Mouse (Mus musculus) liver, postnatal 0 days (tissue): ENCODE data around the gene Vamp5.

Experiments used
- CTCF ChIP-seq: sonication (generic); IDR thresholded peaks from 2 replicates; pipeline ENCODE4 v1.5.1; 2016; ENCODE audit warnings: antibody characterized with exemption, low read depth
- EP300 ChIP-seq: IDR thresholded peaks from 2 replicates; pipeline ENCODE4 v1.6.1; 2016; ENCODE audit warnings: antibody characterized with exemption, low read depth, mild to moderate bottlenecking

DNA sequence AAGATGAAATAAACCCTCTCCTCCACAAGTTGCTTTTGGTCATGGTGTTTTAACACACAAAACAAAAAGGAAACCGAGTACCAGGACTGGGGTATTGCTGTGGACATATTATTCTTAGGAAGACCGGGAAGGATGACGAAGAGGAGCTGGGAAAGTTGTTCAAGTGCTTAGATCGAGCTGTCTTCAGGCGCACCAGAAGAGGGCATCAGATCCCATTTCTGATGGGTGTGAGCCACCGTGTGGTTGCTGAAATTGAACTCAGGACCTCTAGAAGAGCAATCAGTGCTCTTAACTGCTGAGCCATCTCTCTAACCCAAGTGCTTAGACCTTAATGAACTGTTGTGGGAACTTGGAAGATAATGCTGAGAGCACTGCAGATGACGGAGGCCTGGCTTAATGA lies 16.3 kb downstream of the Vamp5 start:
- peak; percentile 49 for TF ChIP-seq CTCF
- no peak for TF ChIP-seq EP300
